Mouse (Mus musculus) heart, postnatal 0 days (tissue): ENCODE measurements around the gene Mmrn2.

ENCODE experiments used
- CTCF ChIP-seq: IDR thresholded peaks from 2 replicates; pipeline ENCODE4 v1.5.1; 2016; ENCODE audit warnings: antibody characterized with exemption, control low read depth, low read depth
- EP300 ChIP-seq: IDR thresholded peaks from 2 replicates; pipeline ENCODE4 v1.6.1; 2016; ENCODE audit warnings: antibody characterized with exemption, low read depth

DNA sequence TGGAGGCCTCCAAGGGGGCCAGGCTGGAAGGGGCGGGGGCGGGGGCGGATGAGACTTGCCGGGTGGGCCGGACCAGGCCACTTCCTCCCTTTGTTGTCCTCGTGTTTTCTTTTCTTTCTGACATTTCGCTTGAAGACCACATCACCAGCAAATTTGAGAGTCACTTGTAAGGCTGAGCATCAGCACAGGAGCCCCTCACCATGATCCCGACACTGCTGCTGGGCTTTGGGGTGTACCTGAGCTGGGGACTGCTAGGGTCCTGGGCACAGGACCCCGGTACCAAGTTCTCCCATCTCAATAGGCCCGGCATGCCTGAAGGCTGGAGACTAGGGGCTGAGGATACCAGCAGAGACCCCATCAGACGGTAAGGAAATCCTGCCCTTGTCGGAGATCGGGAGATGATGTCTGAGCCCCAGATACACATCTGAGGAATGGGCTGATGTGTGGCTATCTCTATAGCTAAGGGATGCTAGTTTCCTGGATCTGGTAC, at the start of gene Mmrn2:
- TF ChIP-seq EP300 (no peak), CTCF (no peak)
